Mouse (Mus musculus): Measurements from ENCODE around the gene Cabcoco1. TPM values are rescaled to one million over a fixed set of nuclear protein-coding genes. Genes with fewer than 3 reads are reported as not detected.

The Cabcoco1 gene
- polyA plus RNA-seq, 1 experiment from 2014 or later, result 4.4 TPM

- no peak overlapping the region for H3K9ac ChIP-seq (ENCODE audit: low read depth, low read length)
- H3K4me2 ChIP-seq (ENCODE audit: low read depth, low read length), result no peak overlapping the region
- 78% methylated on average over 10 of the region's 10 CpGs for WGBS
- no peak for DNase-seq (ENCODE audit: low spot score)
- H3K36me3 ChIP-seq (ENCODE audit: control insufficient read depth, insufficient read depth, low read length), result no peaks in the 10 kb centered on the region
- H3K9me3 ChIP-seq (ENCODE audit: control insufficient read depth, low read length), result no peaks in the 10 kb centered on the region
- no peaks in the 10 kb centered on the region for H3K27me3 ChIP-seq (replicated peaks; ENCODE audit: control insufficient read depth, insufficient read depth, low read length)
- ATAC-seq (ENCODE audit: low read depth), result no peak
- no peak overlapping the region for H3K4me3 ChIP-seq (ENCODE audit: low read depth, low read length)
- H3K4me1 ChIP-seq (ENCODE audit: control insufficient read depth, insufficient read depth, low read length), result peaks cover 13% of the 10 kb centered on the region
- no peak overlapping the region for H3K27ac ChIP-seq (replicated peaks; ENCODE audit: low read depth, low read length)
Measured at GRCm38 (mm10) chr10:68529364-68530049, 12.2 kb downstream of the Cabcoco1 start.

- Histone ChIP-seq H3K4me2 (ENCODE audit: low read depth, low read length) (no peak overlapping the region), H3K36me3 (ENCODE audit: control insufficient read depth, insufficient read depth, low read length) (no peaks in the 10 kb centered on the region), H3K4me3 (ENCODE audit: low read depth, low read length) (no peak overlapping the region), H3K9me3 (ENCODE audit: control insufficient read depth, low read length) (no peaks in the 10 kb centered on the region), H3K4me1 (ENCODE audit: control insufficient read depth, insufficient read depth, low read length) (peaks cover 13% of the 10 kb centered on the region), H3K9ac (ENCODE audit: low read depth, low read length) (no peak overlapping the region), H3K27me3 (replicated peaks; ENCODE audit: control insufficient read depth, insufficient read depth, low read length) (no peaks in the 10 kb centered on the region), H3K27ac (replicated peaks; ENCODE audit: low read depth, low read length) (no peak overlapping the region)
- WGBS, result 12% methylated on average over 8 of the region's 8 CpGs
- ATAC-seq (ENCODE audit: low read depth) (peak; percentile 57; the same call in 1 of the 2 replicates), DNase-seq (ENCODE audit: low spot score) (peak; percentile 45)
Measured at GRCm38 (mm10) chr10:68528958-68529357, 12.7 kb downstream of the Cabcoco1 start.

- H3K4me2 ChIP-seq (ENCODE audit: low read depth, low read length), result no peak overlapping the region
- H3K9ac ChIP-seq (ENCODE audit: low read depth, low read length), result no peak overlapping the region
- no peak overlapping the region for H3K4me3 ChIP-seq (ENCODE audit: low read depth, low read length)
- H3K27ac ChIP-seq (replicated peaks; ENCODE audit: low read depth, low read length), result no peak overlapping the region
- no peaks in the 10 kb centered on the region for H3K27me3 ChIP-seq (replicated peaks; ENCODE audit: control insufficient read depth, insufficient read depth, low read length)
- no peaks in the 10 kb centered on the region for H3K36me3 ChIP-seq (ENCODE audit: control insufficient read depth, insufficient read depth, low read length)
- 48% methylated on average over 4 of the region's 4 CpGs for WGBS
- 0 out of 2 replicates have a peak, but pooled peaks cover 3% of the 10 kb centered on the region for H3K4me1 ChIP-seq (ENCODE audit: control insufficient read depth, insufficient read depth, low read length)
- DNase-seq (ENCODE audit: low spot score), result no peak
- no peaks in the 10 kb centered on the region for H3K9me3 ChIP-seq (ENCODE audit: control insufficient read depth, low read length)
- ATAC-seq (ENCODE audit: low read depth), result no peak
Measured at GRCm38 (mm10) chr10:68522106-68522505, 19.6 kb downstream of the Cabcoco1 start.

DNA sequence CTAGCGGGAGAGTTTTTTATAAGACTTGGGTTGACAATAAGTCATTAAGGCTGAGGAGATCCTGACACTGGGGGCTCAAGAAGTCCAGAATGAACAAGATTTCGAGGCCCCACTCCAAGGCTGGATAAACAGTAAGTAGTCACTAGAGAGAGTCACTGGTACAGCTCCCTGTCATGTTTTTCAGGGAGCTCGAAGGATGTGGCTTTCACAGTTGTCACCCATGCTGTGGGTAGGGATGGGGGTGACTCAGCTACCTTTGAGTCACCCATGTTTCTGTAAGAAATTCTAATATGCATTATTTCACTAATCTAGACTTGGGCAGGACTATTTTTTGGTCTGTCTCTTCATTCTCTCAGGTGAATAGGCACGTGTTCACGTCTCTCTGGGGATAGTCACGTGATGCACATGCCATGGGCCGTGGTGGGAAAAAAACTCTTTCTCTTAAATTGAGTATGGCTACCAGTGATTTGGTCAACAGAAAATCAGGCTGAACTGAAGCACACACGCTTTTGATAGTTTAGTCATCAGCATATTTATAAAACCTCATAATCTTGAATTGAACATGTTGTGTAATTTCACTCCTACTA is 29.2 kb downstream of the Cabcoco1 start:
- no peak overlapping the region for H3K27ac ChIP-seq (replicated peaks; ENCODE audit: low read depth, low read length)
- H3K4me3 ChIP-seq (ENCODE audit: low read depth, low read length), result no peak overlapping the region
- no peaks in the 10 kb centered on the region for H3K27me3 ChIP-seq (replicated peaks; ENCODE audit: control insufficient read depth, insufficient read depth, low read length)
- no peaks in the 10 kb centered on the region for H3K36me3 ChIP-seq (ENCODE audit: control insufficient read depth, insufficient read depth, low read length)
- H3K4me1 ChIP-seq (ENCODE audit: control insufficient read depth, insufficient read depth, low read length), result no peaks in the 10 kb centered on the region
- DNase-seq (ENCODE audit: low spot score) (no peak), ATAC-seq (ENCODE audit: low read depth) (no peak)
- no peak overlapping the region for H3K9ac ChIP-seq (ENCODE audit: low read depth, low read length)
- H3K4me2 ChIP-seq (ENCODE audit: low read depth, low read length), result no peak overlapping the region
- no peaks in the 10 kb centered on the region for H3K9me3 ChIP-seq (ENCODE audit: control insufficient read depth, low read length)
- WGBS, result 85% methylated on average over 8 of the region's 8 CpGs

- ATAC-seq (ENCODE audit: low read depth) (no peak), DNase-seq (ENCODE audit: low spot score) (no peak)
- no peak overlapping the region for H3K9ac ChIP-seq (ENCODE audit: low read depth, low read length)
- 0 out of 2 replicates have a peak, but pooled peaks cover 4% of the 10 kb centered on the region for H3K4me1 ChIP-seq (ENCODE audit: control insufficient read depth, insufficient read depth, low read length)
- H3K4me3 ChIP-seq (ENCODE audit: low read depth, low read length), result no peak overlapping the region
- no peak overlapping the region for H3K27ac ChIP-seq (replicated peaks; ENCODE audit: low read depth, low read length)
- 88% methylated on average over 3 of the region's 3 CpGs for WGBS
- no peaks in the 10 kb centered on the region for H3K27me3 ChIP-seq (replicated peaks; ENCODE audit: control insufficient read depth, insufficient read depth, low read length)
- H3K9me3 ChIP-seq (ENCODE audit: control insufficient read depth, low read length), result no peaks in the 10 kb centered on the region
- no peaks in the 10 kb centered on the region for H3K36me3 ChIP-seq (ENCODE audit: control insufficient read depth, insufficient read depth, low read length)
- no peak overlapping the region for H3K4me2 ChIP-seq (ENCODE audit: low read depth, low read length)
Measured at GRCm38 (mm10) chr10:68507741-68508140, 34.0 kb downstream of the Cabcoco1 start.

DNA sequence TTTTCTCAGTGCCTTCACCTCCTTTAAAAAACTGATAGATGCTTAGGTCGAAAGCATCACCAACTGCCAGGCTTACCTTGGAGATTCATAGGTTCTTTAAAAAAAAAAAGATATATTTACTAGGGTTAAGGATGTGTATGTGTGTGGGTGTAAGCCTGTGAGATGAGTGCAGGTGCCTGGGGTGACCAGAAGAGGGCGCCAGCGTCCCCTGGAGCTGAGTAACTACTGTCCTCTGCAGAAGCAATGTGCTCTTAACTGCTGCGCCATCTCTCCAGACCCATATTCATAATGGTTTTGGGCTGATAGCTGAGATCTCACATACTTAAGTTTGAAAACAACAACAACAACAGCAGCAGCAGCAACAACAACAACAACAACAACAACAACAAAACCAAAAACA is 35.5 kb downstream of the Cabcoco1 start:
- 89% methylated on average over 4 of the region's 4 CpGs for WGBS
- ATAC-seq (ENCODE audit: low read depth) (no peak), DNase-seq (ENCODE audit: low spot score) (no peak)
- Histone ChIP-seq H3K4me3 (ENCODE audit: low read depth, low read length) (no peak overlapping the region), H3K27me3 (replicated peaks; ENCODE audit: control insufficient read depth, insufficient read depth, low read length) (no peaks in the 10 kb centered on the region), H3K9ac (ENCODE audit: low read depth, low read length) (no peak overlapping the region), H3K4me2 (ENCODE audit: low read depth, low read length) (no peak overlapping the region), H3K4me1 (ENCODE audit: control insufficient read depth, insufficient read depth, low read length) (0 out of 2 replicates have a peak, but pooled peaks cover 4% of the 10 kb centered on the region), H3K9me3 (ENCODE audit: control insufficient read depth, low read length) (no peaks in the 10 kb centered on the region), H3K36me3 (ENCODE audit: control insufficient read depth, insufficient read depth, low read length) (no peaks in the 10 kb centered on the region), H3K27ac (replicated peaks; ENCODE audit: low read depth, low read length) (no peak overlapping the region)

GRCm38 (mm10) chr10:68504586-68505152 is 37.0 kb downstream of the Cabcoco1 start:
- 72% methylated on average over 9 of the region's 9 CpGs for WGBS
- 0 out of 2 replicates have a peak, but pooled peaks have one; percentile 41 for ATAC-seq (ENCODE audit: low read depth)

DNA sequence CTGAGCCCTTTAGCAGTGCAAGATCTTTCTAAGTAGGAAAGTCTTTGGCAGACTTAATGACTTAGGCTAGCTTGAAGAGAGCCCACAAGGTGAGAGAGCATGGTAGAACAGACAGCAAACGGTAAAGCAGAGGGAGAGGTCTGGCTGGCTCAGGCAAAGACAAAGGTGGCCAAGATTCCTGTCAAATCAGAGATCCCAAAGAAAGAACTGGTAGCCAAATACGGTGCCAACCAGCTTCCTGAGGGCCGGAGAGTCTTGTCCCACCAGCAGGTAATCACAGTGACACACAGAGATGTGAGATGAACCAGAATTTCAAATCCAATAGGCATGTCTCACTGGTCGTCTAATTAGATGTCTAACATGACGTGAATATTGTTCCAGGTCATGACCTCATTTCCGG is 40.6 kb downstream of the Cabcoco1 start:
- no peaks in the 10 kb centered on the region for H3K27me3 ChIP-seq (replicated peaks; ENCODE audit: control insufficient read depth, insufficient read depth, low read length)
- ATAC-seq (ENCODE audit: low read depth) (no peak), DNase-seq (ENCODE audit: low spot score) (no peak)

More at GRCm38 (mm10) chr10:68504586-68505152, 37.0 kb downstream of the Cabcoco1 start:
- Histone ChIP-seq H3K4me2 (ENCODE audit: low read depth, low read length) (no peak overlapping the region), H3K4me1 (ENCODE audit: control insufficient read depth, insufficient read depth, low read length) (0 out of 2 replicates have a peak, but pooled peaks cover 4% of the 10 kb centered on the region), H3K4me3 (ENCODE audit: low read depth, low read length) (no peak overlapping the region), H3K9me3 (ENCODE audit: control insufficient read depth, low read length) (no peaks in the 10 kb centered on the region), H3K9ac (ENCODE audit: low read depth, low read length) (no peak overlapping the region), H3K27ac (replicated peaks; ENCODE audit: low read depth, low read length) (no peak overlapping the region), H3K27me3 (replicated peaks; ENCODE audit: control insufficient read depth, insufficient read depth, low read length) (no peaks in the 10 kb centered on the region), H3K36me3 (ENCODE audit: control insufficient read depth, insufficient read depth, low read length) (no peaks in the 10 kb centered on the region)
- DNase-seq (ENCODE audit: low spot score), result peak; percentile 44

More for the DNA sequence above, 40.6 kb downstream of the Cabcoco1 start:
- Histone ChIP-seq H3K4me1 (ENCODE audit: control insufficient read depth, insufficient read depth, low read length) (peaks cover 4% of the 10 kb centered on the region; the same call in 1 of the 2 replicates), H3K4me3 (ENCODE audit: low read depth, low read length) (no peak overlapping the region), H3K36me3 (ENCODE audit: control insufficient read depth, insufficient read depth, low read length) (no peaks in the 10 kb centered on the region), H3K4me2 (ENCODE audit: low read depth, low read length) (no peak overlapping the region), H3K9me3 (ENCODE audit: control insufficient read depth, low read length) (no peaks in the 10 kb centered on the region), H3K9ac (ENCODE audit: low read depth, low read length) (no peak overlapping the region), H3K27ac (replicated peaks; ENCODE audit: low read depth, low read length) (no peak overlapping the region)
- WGBS, result 77% methylated on average over 6 of the region's 6 CpGs
